Mouse (Mus musculus) MEL (cell line): ENCODE results near the gene Gmppa. TPM values are rescaled to one million over a fixed set of nuclear protein-coding genes. Genes with fewer than 3 reads are reported as not detected.
A peak's percentile ranks its signal among the peaks of the same experiment; 100 is the strongest.

Experiments used
- CHD1 ChIP-seq: IDR thresholded peaks from 2 replicates; pipeline ENCODE4 v1.6.1; 2012; ENCODE audit warnings: low read depth, mild to moderate bottlenecking, inconsistent platforms, low read length, improper control_type of control experiment
- CHD2 ChIP-seq: IDR thresholded peaks from 2 replicates; pipeline ENCODE4 v1.6.1; 2011; ENCODE audit warnings: low read length, improper control_type of control experiment
- E2F4 ChIP-seq: IDR thresholded peaks from 2 replicates; pipeline ENCODE4 v1.6.1; 2011; ENCODE audit warnings: low read depth, low read length, improper control_type of control experiment, borderline replicate concordance
- EP300 ChIP-seq, 2 experiments: IDR thresholded peaks; 2 replicates each; pipeline ENCODE4 v1.6.1; 2011; ENCODE audit warnings: improper control_type of control experiment in 2 of 2, low read length in 2 of 2, low read depth in 1 of 2, mild to moderate bottlenecking in 1 of 2
- GABPA ChIP-seq: IDR thresholded peaks from 2 replicates; pipeline ENCODE4 v1.6.1; 2012; ENCODE audit warnings: low read depth, mild to moderate bottlenecking, inconsistent platforms, low read length, improper control_type of control experiment, moderate library complexity
- HCFC1 ChIP-seq: IDR thresholded peaks from 2 replicates; pipeline ENCODE4 v1.6.1; 2012; ENCODE audit warnings: low read depth, mild to moderate bottlenecking, inconsistent platforms, low read length, improper control_type of control experiment, moderate library complexity
- JUND ChIP-seq: IDR thresholded peaks from 2 replicates; pipeline ENCODE4 v1.6.1; 2011; ENCODE audit warnings: low read depth, mild to moderate bottlenecking, improper control_type of control experiment, low read length
- KAT2A ChIP-seq: conservative IDR thresholded peaks from 2 replicates; pipeline ENCODE4 v1.6.1; 2012; ENCODE audit warnings: low read depth, low read length, improper control_type of control experiment, inconsistent platforms
- MAFK ChIP-seq: IDR thresholded peaks from 2 replicates; pipeline ENCODE4 v1.6.1; 2011; ENCODE audit warnings: low read depth, mild to moderate bottlenecking, low read length, improper control_type of control experiment, borderline replicate concordance
- MAX ChIP-seq: IDR thresholded peaks from 2 replicates; pipeline ENCODE4 v1.6.1; 2011; ENCODE audit warnings: low read length, improper control_type of control experiment
- MAZ ChIP-seq: IDR thresholded peaks from 2 replicates; pipeline ENCODE4 v1.6.1; 2012; ENCODE audit warnings: low read depth, mild to moderate bottlenecking, inconsistent platforms, low read length, improper control_type of control experiment
- MXI1 ChIP-seq: IDR thresholded peaks from 2 replicates; pipeline ENCODE4 v1.6.1; 2011; ENCODE audit warnings: mild to moderate bottlenecking, low read depth, low read length, improper control_type of control experiment
- MYB ChIP-seq: IDR thresholded peaks from 2 replicates; pipeline ENCODE4 v1.6.1; 2011; ENCODE audit warnings: mild to moderate bottlenecking, low read depth, low read length, improper control_type of control experiment
- MYC ChIP-seq: IDR thresholded peaks from 2 replicates; pipeline ENCODE4 v1.6.1; 2011; ENCODE audit warnings: low read depth, mild to moderate bottlenecking, low read length, improper control_type of control experiment, moderate library complexity
- NELFE ChIP-seq: IDR thresholded peaks from 2 replicates; pipeline ENCODE4 v1.6.1; 2011; ENCODE audit warnings: low read depth, low read length, improper control_type of control experiment
- POLR2A ChIP-seq, 2 experiments: IDR thresholded peaks; 2 replicates each; pipeline ENCODE4 v1.6.1; 2011 to 2012; ENCODE audit warnings: low read length in 2 of 2, mild to moderate bottlenecking in 2 of 2, control low read depth in 1 of 2, improper control_type of control experiment in 1 of 2, low read depth in 1 of 2, moderate library complexity in 1 of 2; ENCODE audit not compliant: control insufficient read depth in 1 of 2, insufficient read depth in 1 of 2, poor library complexity in 1 of 2
- POLR2AphosphoS2 ChIP-seq: IDR thresholded peaks from 2 replicates; pipeline ENCODE4 v1.6.1; 2011; ENCODE audit warnings: low read length, improper control_type of control experiment
- RAD21 ChIP-seq: IDR thresholded peaks from 2 replicates; pipeline ENCODE4 v1.6.1; 2011; ENCODE audit warnings: mild to moderate bottlenecking, low read depth, low read length, improper control_type of control experiment
- RCOR1 ChIP-seq: IDR thresholded peaks from 2 replicates; pipeline ENCODE4 v1.6.1; 2012; ENCODE audit warnings: low read depth, mild to moderate bottlenecking, inconsistent platforms, low read length, improper control_type of control experiment
- TAL1 ChIP-seq: IDR thresholded peaks from 2 replicates; pipeline ENCODE4 v1.6.1; 2012; ENCODE audit warnings: mild to moderate bottlenecking, inconsistent platforms, low read length, moderate library complexity, mixed read lengths
- TCF12 ChIP-seq: IDR thresholded peaks from 2 replicates; pipeline ENCODE4 v1.6.1; 2014; ENCODE audit warnings: low read depth, mild to moderate bottlenecking, inconsistent platforms, low read length, improper control_type of control experiment, moderate library complexity
- USF2 ChIP-seq, 2 experiments: IDR thresholded peaks; 2 replicates each; pipeline ENCODE4 v1.6.1; 2011 to 2012; ENCODE audit warnings: improper control_type of control experiment in 2 of 2, low read length in 2 of 2, borderline replicate concordance in 1 of 2, inconsistent platforms in 1 of 2, low read depth in 1 of 2, mild to moderate bottlenecking in 1 of 2; ENCODE audit not compliant: insufficient read depth in 1 of 2
- ZC3H11A ChIP-seq: IDR thresholded peaks from 2 replicates; pipeline ENCODE4 v1.6.1; 2012; ENCODE audit warnings: low read depth, mild to moderate bottlenecking, inconsistent platforms, low read length, improper control_type of control experiment
- ZKSCAN1 ChIP-seq: IDR thresholded peaks from 2 replicates; pipeline ENCODE4 v1.6.1; 2012; ENCODE audit warnings: low read depth, mild to moderate bottlenecking, inconsistent platforms, low read length, improper control_type of control experiment, moderate library complexity
- ZMIZ1 ChIP-seq: IDR thresholded peaks from 2 replicates; pipeline ENCODE4 v1.6.1; 2012; ENCODE audit warnings: low read depth, mild to moderate bottlenecking, inconsistent platforms, low read length, improper control_type of control experiment, moderate library complexity
- polyA plus RNA-seq, 2 experiments: library from polyadenylated mRNA; stranded (reverse) in 1 of 2; unstranded in 1 of 2; fragments of >175 nt in 1 of 2; fragments of >200 nt in 1 of 2; gene quantifications; 2 replicates each; pipeline versions ENCODE4 v1.2.1 to v1.2.4; 2012; ENCODE audit warnings: low replicate concordance in 2 of 2, low read depth in 1 of 2; ENCODE audit not compliant: insufficient read length in 2 of 2, insufficient read depth in 1 of 2, missing spikeins in 1 of 2
- total RNA-seq: library from RNA; depleted of rRNA; stranded (reverse); fragments of 300-350 nt; gene quantifications from 2 replicates; pipeline ENCODE4 v1.2.3, GENCODE M21; 2012

Gmppa gene
- total and polyA plus RNA-seq, 3 experiments: 65.0 to 145 TPM; not detected in 1

GRCm38 (mm10) chr1:75445751-75446611, 10.3 kb downstream of the Gmppa start (continued):
- TF ChIP-seq RAD21 (peak; percentile 75), MAX (no peak), GABPA (no peak), NELFE (no peak), E2F4 (no peak), MXI1 (no peak), POLR2AphosphoS2 (no peak), JUND (no peak), MAZ (peak; percentile 82), MYC (no peak), CHD1 (no peak), ZC3H11A (peak; percentile 66), ZMIZ1 (no peak), MAFK (no peak), RCOR1 (0 out of 2 replicates have a peak, but pooled peaks have one; percentile 4), USF2 (IDR thresholded peaks at IDR 0.05; ENCODE audit: borderline replicate concordance in 1 of 2, insufficient read depth in 1 of 2, low read depth in 1 of 2, low read length in 2 of 2) (no peak), POLR2A (IDR thresholded peaks at IDR 0.05; ENCODE audit: control insufficient read depth in 1 of 2, insufficient read depth in 1 of 2, low read depth in 1 of 2, low read length in 2 of 2, poor library complexity in 1 of 2) (peak in 1 of 2 experiments; percentile 20; a peak in 1 of 4 replicates), MYB (no peak), HCFC1 (no peak), KAT2A (no peak), TAL1 (peak; percentile 85), EP300 (IDR thresholded peaks at IDR 0.05; ENCODE audit: low read depth in 1 of 2, low read length in 2 of 2) (peak; percentile 22 to 69; a peak in 3 of 4 replicates), ZKSCAN1 (no peak), TCF12 (peak; percentile 89), CHD2 (no peak)
